Mouse (Mus musculus): ENCODE results near the gene Arsg.

- TF ChIP-seq CTCF (IDR thresholded peaks at IDR 0.05; ENCODE audit: insufficient read depth, low read depth, low read length) (no peak), POLR2A (IDR thresholded peaks at IDR 0.05; ENCODE audit: insufficient read depth, low read depth, low read length) (no peak)
Observed at GRCm38 (mm10) chr11:109434233-109434798, 38.9 kb upstream of the Arsg start.
